Mouse (Mus musculus) myocyte (in vitro differentiated cells): ENCODE results near the gene B3gnt8.

Experiments
- POLR2A ChIP-seq: IDR thresholded peaks from one replicate; pipeline ENCODE4 v1.6.1; 2011; ENCODE audit warnings: low read depth, mild to moderate bottlenecking, control low read depth, moderate library complexity; ENCODE audit not compliant: insufficient read length
- USF1 ChIP-seq: IDR thresholded peaks from one replicate; pipeline ENCODE4 v1.6.1; 2011; ENCODE audit warnings: low read depth, mild to moderate bottlenecking, control low read depth, moderate library complexity

GRCm38 (mm10) chr7:25593859-25594258, 32.6 kb upstream of the B3gnt8 start:
- TF ChIP-seq USF1 (no peak), POLR2A (no peak)
